Mouse (Mus musculus) right cerebral cortex, adult 2 months (tissue): ENCODE data around the gene Klhdc8b.

ENCODE experiments used
- DNase-seq, 2 experiments: peaks; one replicate each; pipeline ENCODE4 v3.0.0; 2021 to 2022; ENCODE audit warnings: low spot score in 2 of 2

Klhdc8b gene

GRCm38 (mm10) chr9:108461181-108461631 is at the start of gene Klhdc8b:
Gene Klhdc8b (minus strand): TSS chr9:108461581.
- no peak for DNase-seq

- DNase-seq = no peak
Measured at GRCm38 (mm10) chr9:108508776-108509175, 47.4 kb upstream of the Klhdc8b start.

- peak; percentile 94 for DNase-seq
Measured at GRCm38 (mm10) chr9:108507619-108508434, 46.4 kb upstream of the Klhdc8b start, which contains the start of gene Qars. Gene Qars (plus strand): TSS chr9:108507706.

GRCm38 (mm10) chr9:108506901-108507300 is 45.5 kb upstream of the Klhdc8b start:
- DNase-seq = no peak

GRCm38 (mm10) chr9:108499943-108500342 is 38.6 kb upstream of the Klhdc8b start:
- DNase-seq = no peak

- DNase-seq = no peak
Measured at GRCm38 (mm10) chr9:108499231-108499630, 37.9 kb upstream of the Klhdc8b start.

- no peak for DNase-seq
Measured at GRCm38 (mm10) chr9:108494905-108495304, 33.5 kb upstream of the Klhdc8b start.

GRCm38 (mm10) chr9:108494146-108494825 is 32.9 kb upstream of the Klhdc8b start:
- no peak for DNase-seq

GRCm38 (mm10) chr9:108493246-108493645 is 31.9 kb upstream of the Klhdc8b start:
- no peak for DNase-seq

GRCm38 (mm10) chr9:108492043-108492750 is 30.8 kb upstream of the Klhdc8b start:
- no peak for DNase-seq

GRCm38 (mm10) chr9:108491286-108491580 is 29.9 kb upstream of the Klhdc8b start:
- no peak for DNase-seq

- DNase-seq = peak; percentile 93 to 96
Measured at GRCm38 (mm10) chr9:108490559-108491285, 29.3 kb upstream of the Klhdc8b start, which contains the start of gene Usp19. Gene Usp19 (plus strand): TSS chr9:108490602.

- no peak for DNase-seq
Measured at GRCm38 (mm10) chr9:108489702-108490558, 28.5 kb upstream of the Klhdc8b start.

GRCm38 (mm10) chr9:108489215-108489614 is 27.8 kb upstream of the Klhdc8b start:
- DNase-seq = no peak

- DNase-seq = no peak
Measured at GRCm38 (mm10) chr9:108488403-108488802, 27.0 kb upstream of the Klhdc8b start.

- DNase-seq = no peak
Measured at GRCm38 (mm10) chr9:108486973-108487530, 25.7 kb upstream of the Klhdc8b start.

- no peak for DNase-seq
Measured at GRCm38 (mm10) chr9:108485301-108485875, 24.0 kb upstream of the Klhdc8b start.

- DNase-seq = no peak
Measured at GRCm38 (mm10) chr9:108484021-108484420, 22.6 kb upstream of the Klhdc8b start.

- DNase-seq = no peak
Measured at GRCm38 (mm10) chr9:108483051-108483790, 21.8 kb upstream of the Klhdc8b start.
